Mouse (Mus musculus): Measurements from ENCODE around the gene Mid1ip1. TPM values are rescaled to one million over a fixed set of nuclear protein-coding genes. Genes with fewer than 3 reads are reported as not detected.

The Mid1ip1 gene
- total RNA-seq (2021): 100 to 1,000 TPM in 1 of 2 experiments, 10 to 100 TPM in 1; 70.8 to 100 TPM
- long read RNA-seq, experiment 1, transcript Mid1ip1-202 (2 exons, 2,022 nt): minor isoform, 32 of 190 reads
- long read RNA-seq, experiment 1, transcript Mid1ip1-201 (2 exons, 2,019 nt): major isoform, 119 of 190 reads
- long read RNA-seq, experiment 1, partial matches to known transcripts: 0 of 190 reads
- long read RNA-seq, experiment 1, other reads (novel, unspliced or antisense): 36 of 190 reads
- long read RNA-seq, experiment 2, transcript Mid1ip1-201 (2 exons, 2,019 nt): major isoform, 33 of 53 reads
- long read RNA-seq, experiment 2, transcript Mid1ip1-202 (2 exons, 2,022 nt): minor isoform, 11 of 53 reads
- long read RNA-seq, experiment 2, partial matches to known transcripts: 0 of 53 reads
- long read RNA-seq, experiment 2, other reads (novel, unspliced or antisense): 8 of 53 reads

GRCm38 (mm10) chrX:10714696-10715140 is at the start of gene Mid1ip1:
TSS of gene Mid1ip1 (plus strand) at chrX:10715013.
- DNase-seq: peak; percentile 89 to 91

DNA sequence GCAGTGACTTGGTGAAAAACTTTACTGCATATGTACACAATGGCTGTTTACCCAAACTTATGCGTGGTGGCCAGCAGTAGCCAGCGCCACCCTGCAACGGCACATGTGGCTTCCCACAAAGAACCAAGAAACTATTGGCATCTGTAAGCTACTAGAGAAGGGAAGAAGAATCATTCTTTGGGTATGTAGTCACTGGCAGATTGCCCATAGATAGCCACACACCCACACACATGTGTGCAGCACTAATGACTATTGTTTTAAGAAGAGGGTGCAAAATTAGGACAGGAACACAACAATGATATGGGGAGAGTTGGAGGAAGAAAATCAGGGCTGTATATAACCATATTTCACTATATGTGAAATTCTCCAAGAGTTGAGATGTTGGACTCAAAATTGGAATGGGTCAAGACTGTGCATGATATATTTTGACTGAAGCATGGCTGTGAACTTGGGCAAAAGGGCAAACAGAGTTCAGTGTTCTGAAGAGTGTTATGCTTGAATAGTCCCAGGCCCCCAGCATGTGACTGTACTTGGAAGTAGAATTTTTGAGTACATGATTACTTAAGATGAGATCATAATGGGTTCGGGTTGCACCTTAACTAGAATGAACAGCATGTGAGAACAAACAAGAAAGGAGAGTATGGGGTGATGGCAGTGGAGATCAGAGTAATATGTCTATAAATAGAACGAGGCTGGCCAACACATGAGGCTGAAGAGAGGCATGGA is 20.2 kb upstream of the Mid1ip1 start:
- DNase-seq: no peak

- DNase-seq: no peak
Measured at GRCm38 (mm10) chrX:10706728-10707127, 8.1 kb upstream of the Mid1ip1 start.

- peak; percentile 13 to 22 for DNase-seq
Measured at GRCm38 (mm10) chrX:10713839-10714637, 775 bp upstream of the Mid1ip1 start.

DNA sequence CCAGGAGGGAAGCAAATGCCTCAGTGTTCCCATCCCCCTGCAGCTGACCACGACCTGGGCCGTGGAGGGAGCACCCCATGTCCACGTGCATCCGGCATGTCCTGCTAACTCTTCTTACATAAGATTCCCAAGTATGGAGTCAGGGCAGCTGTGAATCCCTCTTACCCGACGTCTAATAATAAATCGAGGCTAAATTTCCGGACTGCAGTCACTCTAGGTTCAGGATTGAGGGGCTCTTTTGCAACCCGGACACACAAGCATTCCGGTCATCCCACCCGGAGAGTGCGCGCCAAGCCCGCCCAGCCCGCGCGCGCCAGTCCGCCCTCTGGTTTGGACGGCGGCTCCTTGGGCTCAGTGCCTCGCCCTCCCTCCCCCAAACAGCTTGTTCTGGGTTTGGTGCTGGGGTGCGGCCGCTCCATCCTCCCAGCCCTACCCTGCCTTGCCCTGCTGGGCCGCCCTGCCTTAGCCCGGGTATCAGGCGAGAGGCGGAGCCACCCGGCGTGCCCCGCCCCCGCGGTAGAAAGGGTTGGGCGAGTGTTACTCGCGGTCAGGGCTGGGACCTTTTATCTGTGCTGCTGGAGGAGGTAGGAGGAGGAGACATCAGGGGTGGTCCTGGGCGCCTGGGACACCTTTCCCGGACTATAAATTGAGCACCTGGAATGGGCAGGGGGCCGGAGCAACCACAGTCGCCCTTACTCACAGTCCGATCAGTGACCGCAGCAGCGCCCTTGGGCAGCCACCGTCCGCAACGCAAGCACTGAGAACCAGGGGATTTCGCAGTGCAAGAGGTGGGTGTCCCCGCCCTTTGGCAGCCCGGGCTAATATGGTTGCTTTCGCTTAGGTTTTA is 2.3 kb downstream of the Mid1ip1 start:
- DNase-seq: peak; percentile 92 to 95

GRCm38 (mm10) chrX:10718021-10718837 is 3.4 kb downstream of the Mid1ip1 start:
- DNase-seq: peak; percentile 32 to 40

DNA sequence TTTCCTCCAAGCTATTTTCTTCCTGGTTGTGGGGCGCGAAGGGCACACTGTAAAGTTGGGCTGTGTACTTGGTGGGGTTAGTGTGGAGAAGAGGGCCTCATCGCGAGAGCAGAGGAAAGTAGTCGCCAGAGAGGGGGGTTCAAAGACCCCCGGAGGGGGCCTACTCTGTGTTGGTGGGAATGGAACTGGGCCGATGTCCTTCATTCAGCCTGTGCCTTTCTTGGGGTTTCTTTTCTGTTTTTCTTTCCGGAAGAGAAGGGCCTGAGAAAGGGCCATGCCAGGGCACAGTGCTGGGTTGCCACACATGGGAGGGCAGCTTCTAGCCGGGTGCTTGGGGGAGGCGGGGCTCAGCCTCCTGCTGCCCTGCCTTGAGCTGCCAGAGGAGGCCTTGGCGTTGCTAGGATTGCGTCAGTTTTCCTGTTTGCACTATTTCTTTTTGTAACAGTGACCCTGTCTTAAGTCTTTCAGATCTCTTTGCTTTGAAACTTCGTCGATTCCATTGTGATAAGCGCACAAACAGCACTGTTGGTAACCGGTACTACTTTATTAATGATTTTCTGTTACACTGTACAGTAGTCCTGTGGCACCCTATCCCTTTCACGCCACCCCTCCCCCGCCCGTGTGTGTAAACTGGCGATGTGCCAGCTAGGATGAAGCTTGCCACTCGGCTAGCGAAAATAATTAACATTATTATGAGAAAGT is 4.2 kb downstream of the Mid1ip1 start:
- peak; percentile 82 to 89 for DNase-seq

DNA sequence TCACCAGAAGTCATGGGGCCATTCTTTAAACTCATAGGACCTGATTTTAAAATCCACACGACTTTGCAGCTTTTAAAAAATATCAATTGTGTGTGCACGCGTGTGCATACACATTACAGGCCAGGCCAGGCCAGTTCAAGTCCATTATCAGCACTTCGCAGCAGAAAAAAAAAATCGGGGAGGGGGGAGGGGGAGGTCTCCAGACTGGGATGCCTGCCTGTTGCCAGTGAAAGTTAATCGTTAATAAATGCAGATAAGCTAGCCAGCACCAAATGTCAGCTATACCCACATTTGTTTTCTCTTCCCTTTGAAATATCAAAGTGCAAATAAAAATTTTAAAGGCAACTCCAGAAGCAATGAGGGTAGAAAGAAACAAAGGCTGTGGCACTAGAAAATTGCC is 5.6 kb downstream of the Mid1ip1 start:
- no peak for DNase-seq

- DNase-seq: no peak
Measured at GRCm38 (mm10) chrX:10724571-10724970, 9.8 kb downstream of the Mid1ip1 start.

DNA sequence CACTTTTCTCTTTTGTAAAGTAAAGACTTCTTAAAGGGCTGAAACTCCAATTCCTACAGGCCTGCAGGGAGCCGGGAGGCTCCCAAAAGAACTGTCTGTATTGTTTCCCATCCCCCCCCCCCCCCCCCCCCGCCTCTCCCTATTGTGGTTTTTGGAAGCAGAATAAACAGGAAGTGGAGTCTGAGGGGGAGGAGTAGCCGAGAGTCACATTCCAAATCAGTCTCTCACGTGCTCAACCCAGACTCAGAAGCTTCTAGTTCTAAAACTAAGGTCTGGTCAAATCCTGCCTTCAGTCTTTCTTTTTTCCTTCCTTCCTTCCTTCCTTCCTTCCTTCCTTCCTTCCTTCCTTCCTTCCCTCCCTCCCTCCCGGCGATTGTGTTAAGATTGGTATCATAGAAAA is 14.7 kb downstream of the Mid1ip1 start:
- DNase-seq: no peak

DNA sequence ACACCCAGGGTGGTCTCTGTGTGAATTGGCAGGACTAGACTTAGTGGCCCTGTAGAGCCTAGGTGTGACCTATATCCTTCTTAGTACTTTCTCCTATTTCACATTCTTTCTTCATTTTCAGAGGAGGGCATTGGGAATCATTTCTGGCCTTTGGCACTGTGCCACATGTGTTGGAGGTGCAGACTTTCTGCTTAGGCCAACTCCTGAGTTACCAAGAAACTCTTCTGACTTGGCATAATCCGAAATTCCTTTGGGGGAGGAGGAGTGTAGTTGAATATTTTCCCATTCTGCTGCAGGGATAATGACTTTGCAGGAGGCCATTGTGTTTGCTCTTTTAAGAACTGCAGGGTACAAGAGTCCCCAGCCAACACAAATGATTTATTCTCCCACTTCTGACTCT is 19.6 kb downstream of the Mid1ip1 start:
- DNase-seq: peak; percentile 4 to 14

DNA sequence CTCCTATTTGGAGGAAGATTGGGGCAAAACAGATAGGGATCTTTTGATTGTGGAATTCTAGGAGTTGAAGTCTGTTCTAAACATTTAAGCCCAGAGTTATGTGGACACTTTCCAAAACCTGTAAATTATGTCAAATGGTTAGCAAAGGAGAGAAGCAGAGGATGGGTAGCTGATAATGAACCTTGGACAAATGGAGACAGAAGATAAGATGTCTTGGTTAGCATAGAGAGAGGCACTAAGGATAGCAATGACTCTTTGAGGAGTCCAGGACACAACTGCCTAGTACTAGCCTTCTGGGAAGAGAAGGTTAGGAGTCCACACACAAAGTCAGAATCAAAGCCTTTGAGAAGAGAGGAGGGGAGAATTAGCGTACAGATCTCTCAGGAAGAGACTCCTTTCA is 20.1 kb downstream of the Mid1ip1 start:
- DNase-seq: no peak

GRCm38 (mm10) chrX:10758866-10759265 is 44.1 kb downstream of the Mid1ip1 start:
- no peak for DNase-seq

DNA sequence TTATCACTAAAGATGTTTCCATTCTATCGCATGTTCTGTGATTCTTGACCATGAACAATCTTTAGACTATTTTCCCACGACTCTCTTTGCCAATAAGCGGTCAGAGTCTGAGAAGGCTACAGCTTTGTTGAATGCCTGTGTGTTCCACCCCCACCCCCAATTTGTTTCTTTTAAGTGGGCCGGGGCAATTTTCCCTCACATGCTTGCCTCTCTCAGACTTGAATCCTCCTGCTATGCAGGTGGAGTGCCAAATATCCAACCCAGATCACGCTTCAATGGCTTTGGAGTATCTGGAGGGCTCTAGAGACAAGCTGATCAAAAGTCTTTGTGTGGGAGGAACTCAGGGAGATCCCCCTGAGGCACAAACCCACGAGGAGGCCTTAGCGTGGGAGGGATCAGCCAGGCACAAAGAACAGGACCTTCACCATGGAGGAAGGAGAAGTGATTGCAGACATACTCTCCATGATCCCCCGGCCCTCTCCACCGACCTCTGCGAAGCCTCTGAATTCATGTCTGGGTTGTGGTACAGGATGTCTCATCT is 48.7 kb downstream of the Mid1ip1 start:
- no peak for DNase-seq

Other genes with a start within 250 kb of the Mid1ip1 start
- gene Tspan7, start 229.9 kb upstream of the Mid1ip1 start, total RNA-seq (2021): 10 to 100 TPM; 60.5 to 62.4 TPM

All from adrenal gland, postnatal 36 days (tissue).